Mouse (Mus musculus) gastrocnemius, postnatal 36 days (tissue): ENCODE measurements around the gene Prdx6. TPM values are rescaled to one million over a fixed set of nuclear protein-coding genes. Genes with fewer than 3 reads are reported as not detected.
"Not testable (repeated sequence)": the region's sequence is repeated elsewhere in the genome, so short reads cannot be mapped to it uniquely, and the experiment has no call there.

Experiments
- DNase-seq, 2 experiments: peaks; one replicate each; pipeline ENCODE4 v3.0.0; 2022
- intact Hi-C: fragments of 180-260 bp; cut with DNase I; formaldehyde crosslinking; loops from one replicate; pipeline ENCODE4 v1.15.1; 2025
- total RNA-seq, 2 experiments: library from RNA; stranded (reverse); gene quantifications; 2 replicates each; pipeline ENCODE4 v1.2.3; 2021

Gene Prdx6
- total RNA-seq, 2 experiments from 2014 or later: 104 to 117 TPM

GRCm38 (mm10) chr1:161252365-161252764 is 1.3 kb upstream of the Prdx6 start:
- intact Hi-C loops: no loop called here
- DNase-seq: no peak

- no peak for DNase-seq
- intact Hi-C loops: no loop called here
Measured at GRCm38 (mm10) chr1:161251417-161252265, 622 bp upstream of the Prdx6 start.

GRCm38 (mm10) chr1:161250031-161250603 is 902 bp downstream of the Prdx6 start:
- intact Hi-C loops: no loop called here
- no peak for DNase-seq

GRCm38 (mm10) chr1:161249442-161249841 is 1.6 kb downstream of the Prdx6 start:
- DNase-seq: no peak
- intact Hi-C loops: no loop called here

- intact Hi-C loops: no loop called here
Measured at GRCm38 (mm10) chr1:161248685-161249084, 2.3 kb downstream of the Prdx6 start.

GRCm38 (mm10) chr1:161247643-161248580 is 3.1 kb downstream of the Prdx6 start:
- no peak for DNase-seq
- intact Hi-C loops: no loop called here

More at GRCm38 (mm10) chr1:161248685-161249084, 2.3 kb downstream of the Prdx6 start:
- no peak for DNase-seq

GRCm38 (mm10) chr1:161247176-161247575 is 3.8 kb downstream of the Prdx6 start:
- DNase-seq: no peak
- intact Hi-C loops: no loop called here

GRCm38 (mm10) chr1:161237750-161238149 is 13.3 kb downstream of the Prdx6 start:
- no peak for DNase-seq
- intact Hi-C loops: no loop called here

- intact Hi-C loops: no loop called here
- no peak for DNase-seq
Measured at GRCm38 (mm10) chr1:161237339-161237738, 13.7 kb downstream of the Prdx6 start.

- no peak for DNase-seq
- intact Hi-C loops: no loop called here
Measured at GRCm38 (mm10) chr1:161233226-161233839, 17.7 kb downstream of the Prdx6 start.

- intact Hi-C loops: no loop called here
- DNase-seq: no peak
Measured at GRCm38 (mm10) chr1:161232181-161232580, 18.8 kb downstream of the Prdx6 start.

GRCm38 (mm10) chr1:161224837-161225236 is 26.2 kb downstream of the Prdx6 start:
- intact Hi-C loops: no loop called here
- no peak for DNase-seq

- intact Hi-C loops: loop anchor here (5.0 kb wide), 1 partner anchor 67 kb away; no protein-coding TSS in a partner anchor
Measured at GRCm38 (mm10) chr1:161219816-161220215, 31.2 kb downstream of the Prdx6 start.

GRCm38 (mm10) chr1:161214465-161214864 is 36.6 kb downstream of the Prdx6 start:
- DNase-seq: no peak
- intact Hi-C loops: no loop called here

More at GRCm38 (mm10) chr1:161219816-161220215, 31.2 kb downstream of the Prdx6 start:
- no peak for DNase-seq

GRCm38 (mm10) chr1:161199856-161200255 is 51.2 kb downstream of the Prdx6 start:
- intact Hi-C loops: loop anchor here (5.0 kb wide), 1 partner anchor 443 kb away; no protein-coding TSS in a partner anchor
- no peak for DNase-seq

- intact Hi-C loops: loop anchor here (5.0 kb wide), 1 partner anchor 439 kb away; no protein-coding TSS in a partner anchor
- DNase-seq: not testable (repeated sequence)
Measured at GRCm38 (mm10) chr1:161196364-161196763, 54.7 kb downstream of the Prdx6 start.

GRCm38 (mm10) chr1:161195541-161196351 is 55.3 kb downstream of the Prdx6 start:
- intact Hi-C loops: loop anchor here (5.0 kb wide), 1 partner anchor 438 kb away; no protein-coding TSS in a partner anchor

GRCm38 (mm10) chr1:161190253-161190910 is 60.6 kb downstream of the Prdx6 start:
- DNase-seq: no peak
- intact Hi-C loops: no loop called here

More at GRCm38 (mm10) chr1:161195541-161196351, 55.3 kb downstream of the Prdx6 start:
- peak; percentile 45 to 54 for DNase-seq
